Comparison of ENCODE assay signal across 8 mouse cellular contexts in the genomic region with DNA sequence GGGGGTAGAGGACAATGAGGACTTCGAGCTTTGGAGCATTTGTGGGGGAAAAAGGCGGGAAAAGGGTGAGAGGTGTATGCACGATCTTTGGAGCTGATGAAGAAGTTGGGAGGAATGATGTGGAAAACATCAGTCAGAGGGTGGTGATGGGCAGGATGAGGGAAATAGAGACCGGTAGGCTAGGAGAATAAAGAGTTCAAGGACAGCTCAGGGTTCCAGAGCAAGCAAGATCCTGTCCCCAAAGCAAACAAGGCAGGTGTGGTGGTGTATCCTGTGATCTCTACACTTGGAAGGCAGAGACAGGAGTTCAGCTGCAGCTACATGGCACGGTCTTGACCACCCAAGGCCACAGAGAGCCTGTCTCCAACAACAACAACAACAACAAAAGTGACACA. TPM values are rescaled to one million over a fixed set of nuclear protein-coding genes. Genes with fewer than 3 reads are reported as not detected.
DNase-seq lines count a peak whose midpoint lies in the region; ATAC-seq lines count a peak whose summit lies in the region.
"Had no signal": no experiment of that assay in that cellular context is flagged by ENCODE, and none has a peak within 500 bp of the region (broad histone marks: within the 10 kb centered on the region; RNA-seq: fewer than 3 reads in every experiment).

No protein-coding gene starts in this region.

- H3K9me3 ChIP-seq in lung, embryonic 15.5 days = no peaks in the 10 kb centered on the region
- H3K9me3 ChIP-seq in limb, embryonic 13.5 days = no peaks in the 10 kb centered on the region
- no peaks in the 10 kb centered on the region for H3K9me3 ChIP-seq in stomach, embryonic 15.5 days

- no peak overlapping the region for H3K9ac ChIP-seq in lung, embryonic 15.5 days
- H3K9ac ChIP-seq in limb, embryonic 13.5 days = no peak overlapping the region
- H3K9ac ChIP-seq in stomach, embryonic 15.5 days = no peak overlapping the region

- H3K4me3 ChIP-seq in lung, embryonic 15.5 days = peak overlapping the region; percentile 76
- peak overlapping the region; percentile 72 for H3K4me3 ChIP-seq in limb, embryonic 13.5 days
- peak overlapping the region; percentile 65 for H3K4me3 ChIP-seq in stomach, embryonic 15.5 days (replicated peaks)

- WGBS in lung, embryonic 15.5 days = 20% methylated on average over 5 of the region's 5 CpGs
- WGBS in limb, embryonic 13.5 days = 26% methylated on average over 5 of the region's 5 CpGs
- WGBS in stomach, embryonic 15.5 days = 23% methylated on average over 5 of the region's 5 CpGs

- H3K36me3 ChIP-seq in lung, embryonic 15.5 days = peaks cover 16% of the 10 kb centered on the region
- H3K36me3 ChIP-seq in limb, embryonic 13.5 days = peaks cover 17% of the 10 kb centered on the region
- peaks cover 14% of the 10 kb centered on the region; the same call in 1 of the 2 replicates for H3K36me3 ChIP-seq in stomach, embryonic 15.5 days

- DNase-seq in lung, postnatal 14 days = no peak
- no peak for DNase-seq in B cell, adult 2 months
- DNase-seq in cerebellum, adult 9-11 months = no peak

- H3K27ac ChIP-seq in lung, embryonic 15.5 days = no peak overlapping the region
- H3K27ac ChIP-seq in limb, embryonic 13.5 days = no peak overlapping the region
- H3K27ac ChIP-seq in stomach, embryonic 15.5 days = no peak overlapping the region

- H3K27me3 ChIP-seq in lung, embryonic 15.5 days = no peaks in the 10 kb centered on the region
- H3K27me3 ChIP-seq in limb, embryonic 13.5 days = no peaks in the 10 kb centered on the region
- 0 out of 2 replicates have a peak, but pooled peaks cover 3% of the 10 kb centered on the region for H3K27me3 ChIP-seq in stomach, embryonic 15.5 days (replicated peaks)

- ATAC-seq in lung, embryonic 15.5 days (ENCODE audit: borderline replicate concordance, extremely low read depth, low FRiP score, low TSS enrichment) = no peak
- ATAC-seq in erythroid progenitor cell, adult 5-6 weeks (replicated peaks; ENCODE audit: low FRiP score, poor library complexity, severe bottlenecking) = 0 out of 2 replicates have a peak, but pooled peaks have one; percentile 17
- peak; percentile 18; the same call in 1 of the 2 replicates for ATAC-seq in limb, embryonic 13.5 days (ENCODE audit: low FRiP score, low read depth)
- ATAC-seq in stomach, embryonic 15.5 days (ENCODE audit: insufficient read depth, low FRiP score, low read depth) = 0 out of 2 replicates have a peak, but pooled peaks have one; percentile 3

- peak overlapping the region; percentile 85 for H3K4me2 ChIP-seq in lung, embryonic 15.5 days
- peak overlapping the region; percentile 86 for H3K4me2 ChIP-seq in limb, embryonic 13.5 days (replicated peaks)
- peak overlapping the region; percentile 80 for H3K4me2 ChIP-seq in stomach, embryonic 15.5 days

- peaks cover 10% of the 10 kb centered on the region for H3K4me1 ChIP-seq in lung, embryonic 15.5 days
- peaks cover 13% of the 10 kb centered on the region for H3K4me1 ChIP-seq in limb, embryonic 13.5 days
- H3K4me1 ChIP-seq in stomach, embryonic 15.5 days = peaks cover 8% of the 10 kb centered on the region

RNA-seq across cellular contexts. Expression of gene Ap1s1, which starts 0.4 kb away (rescaled TPM):
- polyA plus RNA-seq in lung, embryonic 15.5 days (2015; fragmentation: Nextera tagmentation; extraction: Ambion mirVana) = 202 and 206 TPM in 2 replicates
- 6.5 and 8.4 TPM in 2 replicates for total RNA-seq in erythroid progenitor cell, adult 5-6 weeks (2015; ENCODE audit: low replicate concordance)
- 18.7 and 26.5 TPM in 2 replicates for total RNA-seq in erythroid progenitor cell, adult 5-6 weeks (2017; ENCODE audit: low replicate concordance)
- 156 and 159 TPM in 2 replicates for polyA plus RNA-seq in limb, embryonic 13.5 days (2015; fragmentation: Nextera tagmentation; extraction: Ambion mirVana)
- polyA plus RNA-seq in stomach, embryonic 15.5 days (2015; fragmentation: Nextera tagmentation; extraction: Ambion mirVana) = 189 and 211 TPM in 2 replicates

RNA-seq across cellular contexts. Expression of gene Vgf, which starts 20.1 kb away (rescaled TPM):
- polyA plus RNA-seq in lung, embryonic 15.5 days (2015; fragmentation: Nextera tagmentation; extraction: Ambion mirVana) = 0.11 and 0.19 TPM in 2 replicates
- total RNA-seq in erythroid progenitor cell, adult 5-6 weeks (2015; ENCODE audit: low replicate concordance) = not detected in 2 replicates
- not detected in 2 replicates for total RNA-seq in erythroid progenitor cell, adult 5-6 weeks (2017; ENCODE audit: low replicate concordance)
- polyA plus RNA-seq in limb, embryonic 13.5 days (2015; fragmentation: Nextera tagmentation; extraction: Ambion mirVana) = 0.08 and 0.11 TPM in 2 replicates
- polyA plus RNA-seq in stomach, embryonic 15.5 days (2015; fragmentation: Nextera tagmentation; extraction: Ambion mirVana) = 0.83 and 1.1 TPM in 2 replicates
- polyA plus RNA-seq: spleen, adult 2 months had no signal

RNA-seq across cellular contexts. Expression of gene Serpine1, which starts 25.7 kb away (rescaled TPM):
- polyA plus RNA-seq in lung, embryonic 15.5 days (2015; fragmentation: Nextera tagmentation; extraction: Ambion mirVana) = 0.86 TPM in 2 replicates
- total RNA-seq in erythroid progenitor cell, adult 5-6 weeks (2015; ENCODE audit: low replicate concordance) = not detected in 2 replicates
- not detected in 2 replicates for total RNA-seq in erythroid progenitor cell, adult 5-6 weeks (2017; ENCODE audit: low replicate concordance)
- 0.28 and 0.83 TPM in 2 replicates for polyA plus RNA-seq in limb, embryonic 13.5 days (2015; fragmentation: Nextera tagmentation; extraction: Ambion mirVana)
- 0.12 and 0.35 TPM in 2 replicates for polyA plus RNA-seq in stomach, embryonic 15.5 days (2015; fragmentation: Nextera tagmentation; extraction: Ambion mirVana)

RNA-seq across cellular contexts. Expression of gene Znhit1, which starts 58.5 kb away (rescaled TPM):
- polyA plus RNA-seq in lung, embryonic 15.5 days (2015; fragmentation: Nextera tagmentation; extraction: Ambion mirVana) = 101 and 102 TPM in 2 replicates
- total RNA-seq in erythroid progenitor cell, adult 5-6 weeks (2015; ENCODE audit: low replicate concordance) = 40.7 and 52.3 TPM in 2 replicates
- total RNA-seq in erythroid progenitor cell, adult 5-6 weeks (2017; ENCODE audit: low replicate concordance) = 5.4 and 20.0 TPM in 2 replicates
- polyA plus RNA-seq in limb, embryonic 13.5 days (2015; fragmentation: Nextera tagmentation; extraction: Ambion mirVana) = 111 and 120 TPM in 2 replicates
- 90.6 and 94.3 TPM in 2 replicates for polyA plus RNA-seq in stomach, embryonic 15.5 days (2015; fragmentation: Nextera tagmentation; extraction: Ambion mirVana)

RNA-seq across cellular contexts. Expression of gene Plod3, which starts 59.5 kb away (rescaled TPM):
- polyA plus RNA-seq in lung, embryonic 15.5 days (2015; fragmentation: Nextera tagmentation; extraction: Ambion mirVana) = 55.9 and 58.9 TPM in 2 replicates
- total RNA-seq in erythroid progenitor cell, adult 5-6 weeks (2015; ENCODE audit: low replicate concordance) = 9.7 and 10.1 TPM in 2 replicates
- 6.0 and 12.1 TPM in 2 replicates for total RNA-seq in erythroid progenitor cell, adult 5-6 weeks (2017; ENCODE audit: low replicate concordance)
- polyA plus RNA-seq in limb, embryonic 13.5 days (2015; fragmentation: Nextera tagmentation; extraction: Ambion mirVana) = 63.1 and 65.1 TPM in 2 replicates
- 44.8 and 46.8 TPM in 2 replicates for polyA plus RNA-seq in stomach, embryonic 15.5 days (2015; fragmentation: Nextera tagmentation; extraction: Ambion mirVana)
